Mouse (Mus musculus) ES-E14 (cell line): ENCODE measurements at regions not wholly inside any gene's neighbourhood (a gene's known extent, or its start where the extent isn't known, plus 50 kb on each side); places are given as distances from the start of the nearest gene placed in this dataset.

Source experiments
- CHD2 ChIP-seq: IDR thresholded peaks from 2 replicates; pipeline ENCODE4 v1.6.1; 2014; ENCODE audit warnings: mild to moderate bottlenecking, low read depth, low read length, inconsistent platforms
- HCFC1 ChIP-seq: IDR thresholded peaks from 2 replicates; pipeline ENCODE4 v1.6.1; 2012; ENCODE audit warnings: low read length, inconsistent platforms, borderline replicate concordance; ENCODE audit not compliant: insufficient read depth
- MAFK ChIP-seq: IDR thresholded peaks from 2 replicates; pipeline ENCODE4 v1.6.1; 2014; ENCODE audit warnings: mild to moderate bottlenecking, low read depth, low read length, inconsistent platforms; ENCODE audit not compliant: insufficient read depth
- ZNF384 ChIP-seq: IDR thresholded peaks from 2 replicates; pipeline ENCODE4 v1.6.1; 2012; ENCODE audit warnings: low read depth, low read length, inconsistent platforms

DNA sequence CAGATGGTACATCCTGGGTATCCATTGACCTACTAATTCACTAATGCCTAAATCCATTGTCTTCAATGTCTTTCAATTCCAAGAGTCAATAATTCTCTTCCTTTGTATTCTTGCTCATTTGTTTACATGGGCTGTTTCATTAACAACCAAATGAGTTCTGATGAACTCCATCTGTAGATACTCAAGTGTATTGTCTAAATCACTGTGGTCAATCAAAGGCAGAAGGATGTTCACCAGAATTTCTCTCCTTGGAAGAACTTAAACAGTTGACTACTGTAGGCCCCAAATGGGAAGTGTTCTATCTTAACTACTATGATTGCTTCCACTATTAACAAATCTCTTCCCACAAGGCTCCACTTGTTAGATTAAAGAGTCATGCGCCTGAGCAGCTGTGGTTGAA lies 236.9 kb upstream of the Marcks start:
- TF ChIP-seq HCFC1 (no peak), ZNF384 (no peak), CHD2 (no peak), MAFK (no peak)
